Mouse (Mus musculus) liver, embryonic 14.5 days (tissue): ENCODE results near the gene Bcas1.

Source experiments
- CTCF ChIP-seq: IDR thresholded peaks from 2 replicates; pipeline ENCODE4 v1.5.1; 2016; ENCODE audit warnings: antibody characterized with exemption, low read depth, control low read depth
- EP300 ChIP-seq: IDR thresholded peaks from 2 replicates; pipeline ENCODE4 v1.6.1; 2016; ENCODE audit warnings: antibody characterized with exemption, low read depth

DNA sequence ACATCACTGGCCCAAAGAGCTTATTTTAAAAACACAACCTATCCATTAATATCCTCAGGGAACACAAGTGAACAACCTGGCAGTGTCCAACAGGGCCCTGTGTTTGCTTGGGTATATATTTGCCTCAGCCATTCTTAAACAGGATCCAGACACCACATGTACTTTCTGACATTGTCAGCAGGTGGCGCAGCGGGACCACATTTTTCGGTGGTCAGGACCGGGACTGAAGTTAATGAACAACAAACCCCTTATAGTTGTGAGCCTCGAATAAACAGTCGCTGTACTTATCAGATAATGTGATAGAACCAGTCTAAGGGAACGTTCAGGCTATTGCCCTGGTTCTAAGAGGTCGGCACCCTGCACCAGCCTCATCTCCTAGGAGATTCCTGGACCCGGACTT lies 23.3 kb upstream of the Bcas1 start:
- TF ChIP-seq CTCF = peak; percentile 73
- no peak for TF ChIP-seq EP300
